Mouse (Mus musculus): ENCODE data around the gene Dph7. TPM values are rescaled to one million over a fixed set of nuclear protein-coding genes. Genes with fewer than 3 reads are reported as not detected.
A peak's percentile ranks its signal among the peaks of the same experiment; 100 is the strongest.
"Not testable (repeated sequence)": the region's sequence is repeated elsewhere in the genome, so short reads cannot be mapped to it uniquely, and the experiment has no call there.

The Dph7 gene
- polyA plus RNA-seq, 1 experiment: 8.7 TPM

DNA sequence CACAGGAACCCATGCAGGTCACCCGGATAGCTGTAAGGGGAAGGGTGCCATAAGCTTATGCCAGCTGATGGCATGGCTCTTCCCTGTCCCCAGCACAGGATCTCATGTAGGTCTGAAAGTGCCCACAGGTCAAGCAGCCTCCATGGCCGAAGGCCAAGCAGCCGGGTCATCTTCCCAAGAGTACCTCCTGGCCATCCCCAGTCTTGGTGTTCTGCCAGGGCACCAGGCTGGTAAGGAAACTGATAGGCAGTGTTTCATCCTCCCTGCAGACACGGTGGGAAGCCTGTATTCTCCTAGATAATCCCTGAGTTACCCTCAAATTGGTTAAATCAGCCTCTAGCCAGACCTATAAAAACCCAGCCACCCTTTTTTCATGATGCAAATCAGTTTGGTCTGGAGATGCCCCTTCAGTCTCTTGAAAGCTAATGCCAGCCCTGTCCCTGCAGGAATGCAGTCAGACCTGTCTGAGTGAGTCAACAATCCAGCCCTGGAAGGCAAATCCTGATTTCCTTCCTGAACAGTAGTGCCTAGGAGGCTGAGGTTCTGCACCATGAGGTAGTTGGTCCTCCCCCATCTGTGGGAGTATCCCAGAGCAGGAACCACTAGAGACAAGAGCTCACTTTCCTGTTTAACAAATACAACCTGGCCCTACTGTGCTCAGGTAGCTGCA is 34.3 kb upstream of the Dph7 start:
- H3K4me1 ChIP-seq (ENCODE audit: control insufficient read depth, insufficient read depth, low read length): peaks cover 21% of the 10 kb centered on the region
- no peak overlapping the region for H3K4me3 ChIP-seq (ENCODE audit: insufficient read depth, low read length)
- TF ChIP-seq CTCF (IDR thresholded peaks at IDR 0.05; ENCODE audit: low read depth, low read length) (no peak), POLR2A (IDR thresholded peaks at IDR 0.05; ENCODE audit: borderline replicate concordance, low read depth, low read length) (no peak)
- H3K27ac ChIP-seq (ENCODE audit: insufficient read depth, low read depth, low read length): peak overlapping the region; percentile 63; the same call in 1 of the 2 replicates

- H3K4me3 ChIP-seq (ENCODE audit: insufficient read depth, low read length): no peak overlapping the region
- no peak for TF ChIP-seq CTCF (IDR thresholded peaks at IDR 0.05; ENCODE audit: low read depth, low read length)
- TF ChIP-seq POLR2A (IDR thresholded peaks at IDR 0.05; ENCODE audit: borderline replicate concordance, low read depth, low read length): no peak
- H3K4me1 ChIP-seq (ENCODE audit: control insufficient read depth, insufficient read depth, low read length): peaks cover 29% of the 10 kb centered on the region
- H3K27ac ChIP-seq (ENCODE audit: insufficient read depth, low read depth, low read length): no peak overlapping the region
Observed at GRCm38 (mm10) chr2:24929119-24929518, 33.1 kb upstream of the Dph7 start.

DNA sequence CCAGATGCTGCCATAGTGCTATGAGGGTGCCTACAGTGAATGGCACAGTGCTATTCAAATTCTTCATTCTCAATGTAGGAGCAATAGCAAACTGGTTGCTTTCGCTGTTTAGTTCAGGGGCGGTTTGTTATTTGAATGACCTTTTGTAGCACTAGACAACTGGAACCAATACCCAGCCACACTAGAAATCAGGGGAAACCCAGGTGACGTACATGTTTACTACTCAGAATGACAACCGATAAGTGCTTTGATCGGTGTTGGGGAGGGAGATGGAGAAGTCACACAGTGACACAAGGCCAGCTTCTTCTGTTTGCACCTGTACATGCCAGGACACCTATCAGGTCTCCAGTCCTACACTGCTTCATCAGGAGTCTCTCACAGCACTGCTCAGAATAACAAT is 32.6 kb upstream of the Dph7 start:
- H3K27ac ChIP-seq (ENCODE audit: insufficient read depth, low read depth, low read length): no peak overlapping the region
- H3K4me1 ChIP-seq (ENCODE audit: control insufficient read depth, insufficient read depth, low read length): peaks cover 29% of the 10 kb centered on the region
- H3K4me3 ChIP-seq (ENCODE audit: insufficient read depth, low read length): no peak overlapping the region
- no peak for TF ChIP-seq CTCF (IDR thresholded peaks at IDR 0.05; ENCODE audit: low read depth, low read length)
- no peak for TF ChIP-seq POLR2A (IDR thresholded peaks at IDR 0.05; ENCODE audit: borderline replicate concordance, low read depth, low read length)

DNA sequence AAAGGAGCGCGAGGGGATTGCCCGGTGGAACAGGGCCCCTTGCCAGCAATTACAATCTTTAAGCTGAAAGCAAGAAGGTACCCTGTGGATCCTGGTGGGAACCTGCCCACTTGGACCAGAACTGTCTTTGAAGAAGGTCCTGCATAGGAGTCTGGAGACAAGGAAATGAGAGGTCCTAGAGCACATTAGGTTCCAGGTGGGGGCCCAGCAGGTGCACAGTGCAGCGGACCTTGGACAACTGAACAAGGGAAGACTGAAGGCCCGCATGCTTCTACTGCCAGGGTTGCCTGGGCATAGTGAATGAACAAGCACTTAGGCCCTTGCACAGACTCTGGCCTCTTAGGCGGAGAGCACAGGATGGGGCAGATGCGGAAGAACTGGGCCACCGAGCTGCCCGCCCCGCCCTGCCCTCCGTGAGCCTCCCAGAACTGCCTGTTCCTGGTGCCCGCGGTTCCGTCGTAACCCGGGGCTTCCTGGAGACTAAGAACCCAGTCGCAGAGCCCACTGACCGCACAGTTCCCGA is 27.7 kb upstream of the Dph7 start:
- TF ChIP-seq CTCF (IDR thresholded peaks at IDR 0.05; ENCODE audit: low read depth, low read length): no peak
- TF ChIP-seq POLR2A (IDR thresholded peaks at IDR 0.05; ENCODE audit: borderline replicate concordance, low read depth, low read length): no peak
- Histone ChIP-seq H3K27ac (ENCODE audit: insufficient read depth, low read depth, low read length) (peak overlapping the region; percentile 86), H3K4me3 (ENCODE audit: insufficient read depth, low read length) (peak overlapping the region; percentile 96), H3K4me1 (ENCODE audit: control insufficient read depth, insufficient read depth, low read length) (peaks cover 10% of the 10 kb centered on the region; the same call in 1 of the 2 replicates)

GRCm38 (mm10) chr2:24935057-24935796 is 27.0 kb upstream of the Dph7 start, which contains the start of gene Arrdc1:
Gene Arrdc1, minus strand, starts transcription at chr2:24935252.
- peaks cover 10% of the 10 kb centered on the region; the same call in 1 of the 2 replicates for H3K4me1 ChIP-seq (ENCODE audit: control insufficient read depth, insufficient read depth, low read length)
- H3K27ac ChIP-seq (ENCODE audit: insufficient read depth, low read depth, low read length): peak within 1 kb of the TSS; percentile 86

DNA sequence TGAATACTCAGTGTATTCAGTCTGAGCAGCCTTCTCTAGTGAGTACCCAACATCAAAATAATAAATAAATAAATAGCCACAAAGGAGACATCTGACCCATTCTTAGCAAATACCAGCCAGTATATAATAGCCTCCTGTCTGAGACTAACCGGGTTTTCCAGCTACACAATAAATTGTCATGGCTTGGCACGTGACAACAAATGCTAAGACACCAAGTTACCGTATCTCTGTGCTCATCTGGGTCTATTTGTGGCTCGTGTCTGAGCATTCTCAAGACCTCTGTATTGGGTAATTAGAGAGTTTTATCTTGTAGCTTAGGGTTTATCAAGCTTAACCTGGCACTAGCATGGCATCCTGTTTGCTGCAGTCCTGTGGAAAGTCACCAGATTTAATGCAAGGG is 20.1 kb upstream of the Dph7 start:
- no peak overlapping the region for H3K27ac ChIP-seq (ENCODE audit: insufficient read depth, low read depth, low read length)
- no peak for TF ChIP-seq CTCF (IDR thresholded peaks at IDR 0.05; ENCODE audit: low read depth, low read length)

More at GRCm38 (mm10) chr2:24935057-24935796, 27.0 kb upstream of the Dph7 start, which contains the start of gene Arrdc1:
- peak within 1 kb of the TSS; percentile 96 for H3K4me3 ChIP-seq (ENCODE audit: insufficient read depth, low read length)
- TF ChIP-seq POLR2A (IDR thresholded peaks at IDR 0.05; ENCODE audit: borderline replicate concordance, low read depth, low read length) (no peak; the same call in none of the 2 replicates), CTCF (IDR thresholded peaks at IDR 0.05; ENCODE audit: low read depth, low read length) (peak; percentile 25; the same call in 1 of the 2 replicates)

DNA sequence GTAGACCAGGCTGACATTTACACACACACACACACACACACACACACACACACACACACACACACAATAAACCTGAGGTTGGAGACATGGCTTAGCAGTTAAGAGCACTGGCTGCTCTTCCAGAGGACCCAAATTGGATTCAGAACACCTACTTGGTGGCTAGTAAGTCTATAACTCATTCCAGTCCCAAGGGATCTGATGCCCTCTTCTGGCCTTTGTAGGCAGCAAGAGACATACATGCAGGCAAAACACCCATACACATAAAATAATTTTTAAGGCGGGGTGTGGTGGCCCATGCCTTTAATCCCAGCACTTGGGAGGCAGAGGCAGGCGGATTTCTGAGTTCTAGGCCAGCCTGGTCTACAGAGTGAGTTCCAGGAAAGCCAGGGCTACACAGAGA is 17.9 kb upstream of the Dph7 start:
- H3K27ac ChIP-seq (ENCODE audit: insufficient read depth, low read depth, low read length); H3K4me3 ChIP-seq (ENCODE audit: insufficient read depth, low read length): not testable (repeated sequence)

More for the DNA sequence above, 20.1 kb upstream of the Dph7 start:
- Histone ChIP-seq H3K4me1 (ENCODE audit: control insufficient read depth, insufficient read depth, low read length) (no peaks in the 10 kb centered on the region), H3K4me3 (ENCODE audit: insufficient read depth, low read length) (no peak overlapping the region)

DNA sequence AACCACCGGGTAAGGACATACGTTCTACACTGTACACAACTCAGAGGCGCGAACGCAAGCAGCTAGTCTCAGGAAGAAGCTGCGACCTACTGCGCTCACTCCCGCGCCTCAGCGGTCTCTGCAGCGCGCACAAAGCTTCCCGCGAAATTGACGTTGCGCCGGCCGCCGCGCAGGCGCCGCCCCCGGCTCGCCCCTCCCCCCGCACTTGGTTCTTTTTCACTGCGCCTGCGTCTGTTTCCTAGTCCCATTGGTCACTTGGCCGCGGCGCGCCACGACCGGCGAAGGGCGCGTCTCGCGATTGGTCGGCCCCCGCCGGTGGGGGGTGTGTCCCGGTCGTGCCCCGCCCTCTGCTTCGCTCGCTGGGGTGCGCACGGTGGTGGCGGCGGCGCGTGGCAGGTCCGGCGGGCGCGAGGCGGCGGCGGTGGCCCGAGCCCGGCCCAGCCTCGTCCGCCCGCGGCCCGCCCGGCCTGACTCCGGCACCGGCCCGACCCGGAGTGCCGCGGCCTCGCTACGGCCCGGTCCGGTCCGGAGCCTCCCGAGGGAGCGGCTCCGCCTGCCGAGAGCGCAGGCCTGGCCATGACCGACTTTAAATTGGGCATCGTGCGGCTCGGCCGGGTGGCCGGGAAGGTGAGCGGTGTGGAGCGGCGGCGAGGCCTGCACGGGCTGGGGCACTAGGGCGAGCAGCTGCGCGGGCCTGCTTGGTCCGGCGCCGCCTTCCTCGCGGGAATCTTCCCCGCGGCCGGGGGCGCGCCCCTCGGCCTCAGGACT is 12.6 kb upstream of the Dph7 start, which contains the start of gene Zmynd19:
TSS of gene Zmynd19 (plus strand) at position 372 of the 768 bp plus-strand sequence.
- Histone ChIP-seq H3K4me3 (ENCODE audit: insufficient read depth, low read length) (peak within 1 kb of the TSS; percentile 93), H3K27ac (ENCODE audit: insufficient read depth, low read depth, low read length) (0 out of 2 replicates have a peak within 1 kb of the TSS, but pooled peaks have one; percentile 14), H3K4me1 (ENCODE audit: control insufficient read depth, insufficient read depth, low read length) (peaks cover 10% of the 10 kb centered on the region)
- TF ChIP-seq CTCF (IDR thresholded peaks at IDR 0.05; ENCODE audit: low read depth, low read length): no peak

More for the DNA sequence above, 17.9 kb upstream of the Dph7 start:
- not testable (repeated sequence) for H3K4me1 ChIP-seq (ENCODE audit: control insufficient read depth, insufficient read depth, low read length)

GRCm38 (mm10) chr2:24950189-24950535 is 12.0 kb upstream of the Dph7 start:
- peak overlapping the region; percentile 93 for H3K4me3 ChIP-seq (ENCODE audit: insufficient read depth, low read length)
- peaks cover 10% of the 10 kb centered on the region for H3K4me1 ChIP-seq (ENCODE audit: control insufficient read depth, insufficient read depth, low read length)
- H3K27ac ChIP-seq (ENCODE audit: insufficient read depth, low read depth, low read length): no peak overlapping the region
- TF ChIP-seq POLR2A (IDR thresholded peaks at IDR 0.05; ENCODE audit: borderline replicate concordance, low read depth, low read length): no peak
- no peak for TF ChIP-seq CTCF (IDR thresholded peaks at IDR 0.05; ENCODE audit: low read depth, low read length)
